Mouse (Mus musculus) right cerebral cortex, adult 18-20 months (tissue): ENCODE results near the gene Galnt2.

Source experiments
- DNase-seq: peaks from one replicate; pipeline ENCODE4 v3.0.0; 2022; ENCODE audit warnings: mixed read lengths

Galnt2 gene

GRCm38 (mm10) chr8:124274441-124275120, 43.4 kb downstream of the Galnt2 start:
- DNase-seq, result no peak

DNA sequence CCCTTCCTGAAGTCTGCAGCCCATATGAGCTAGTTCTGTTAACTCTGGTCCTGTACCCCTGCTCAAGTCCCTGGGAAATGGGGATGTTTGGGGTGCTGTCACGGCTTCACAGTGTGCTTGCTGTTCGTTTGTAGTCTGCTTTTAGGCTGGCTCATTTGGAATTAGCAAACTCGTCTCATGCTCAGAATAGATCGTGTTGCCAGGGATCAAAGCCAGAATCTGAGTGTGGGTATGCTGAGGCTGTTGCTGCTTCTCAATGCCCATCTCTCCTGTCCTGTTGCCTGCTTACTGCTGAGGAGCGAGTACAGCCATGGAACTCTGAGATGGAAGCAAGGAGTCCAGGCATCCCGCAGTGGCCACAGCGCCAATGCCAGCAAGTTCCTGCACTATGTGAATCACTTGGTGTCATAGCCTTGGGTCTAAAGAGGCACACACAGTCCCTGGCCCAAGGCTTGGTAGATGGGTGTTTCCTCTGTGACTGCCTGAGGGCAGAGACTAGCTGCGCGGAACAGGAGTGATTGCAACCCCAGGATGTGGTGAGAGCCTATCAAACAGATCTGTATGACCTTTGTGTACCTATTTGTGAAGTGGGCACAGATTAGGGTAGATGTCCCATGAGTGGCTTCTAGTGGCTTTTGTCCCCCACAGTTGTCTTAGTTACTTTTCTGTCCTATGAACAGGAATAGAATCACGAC, 44.3 kb downstream of the Galnt2 start:
- DNase-seq, result no peak

GRCm38 (mm10) chr8:124277951-124278910, 47.0 kb downstream of the Galnt2 start:
- no peak for DNase-seq

- DNase-seq, result no peak
Measured at GRCm38 (mm10) chr8:124278956-124279689, 47.9 kb downstream of the Galnt2 start.

- no peak for DNase-seq
Measured at GRCm38 (mm10) chr8:124279690-124279985, 48.4 kb downstream of the Galnt2 start.

DNA sequence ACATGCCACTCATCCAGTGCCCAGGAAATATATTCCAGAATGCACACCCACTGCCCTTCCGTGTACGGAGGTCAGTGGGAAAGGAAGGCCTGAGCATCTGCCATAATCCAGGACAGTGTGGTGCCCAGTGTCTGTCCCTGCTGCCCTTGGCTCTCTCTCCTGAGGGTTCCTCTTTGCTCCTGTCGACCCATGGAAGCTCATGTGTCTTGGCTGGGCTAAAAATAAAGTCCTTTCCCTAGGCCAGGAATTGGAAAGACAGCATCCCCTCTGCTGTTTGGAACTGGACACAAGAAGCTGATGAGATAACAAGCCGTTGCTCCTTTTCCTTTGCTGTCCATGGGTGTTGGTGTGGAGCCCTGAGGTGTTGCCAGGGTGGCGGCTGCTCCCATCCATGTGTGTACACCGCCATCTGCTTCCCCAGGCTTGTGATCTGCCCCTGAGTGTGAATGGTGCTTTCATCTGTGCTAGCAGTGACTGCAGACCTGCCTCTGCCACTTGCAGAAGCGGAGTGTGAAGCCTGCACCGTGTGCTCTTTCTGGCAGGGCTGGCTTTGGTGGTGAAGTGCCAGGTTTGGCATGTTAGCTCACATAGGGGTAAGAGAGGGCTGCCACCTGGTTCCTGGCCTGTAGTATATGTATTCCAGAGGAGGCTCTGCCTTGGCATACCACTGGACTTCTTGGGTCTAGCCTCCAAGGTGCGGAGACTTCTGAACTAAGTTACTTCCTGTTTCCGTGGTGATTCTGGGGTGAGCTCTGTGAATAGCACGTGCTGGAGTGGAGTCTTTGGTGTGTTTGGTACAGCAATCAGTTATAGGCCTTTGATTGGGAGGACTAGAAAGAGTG, 50.7 kb downstream of the Galnt2 start:
- no peak for DNase-seq

GRCm38 (mm10) chr8:124282878-124283630, 51.9 kb downstream of the Galnt2 start:
- DNase-seq, result no peak

DNA sequence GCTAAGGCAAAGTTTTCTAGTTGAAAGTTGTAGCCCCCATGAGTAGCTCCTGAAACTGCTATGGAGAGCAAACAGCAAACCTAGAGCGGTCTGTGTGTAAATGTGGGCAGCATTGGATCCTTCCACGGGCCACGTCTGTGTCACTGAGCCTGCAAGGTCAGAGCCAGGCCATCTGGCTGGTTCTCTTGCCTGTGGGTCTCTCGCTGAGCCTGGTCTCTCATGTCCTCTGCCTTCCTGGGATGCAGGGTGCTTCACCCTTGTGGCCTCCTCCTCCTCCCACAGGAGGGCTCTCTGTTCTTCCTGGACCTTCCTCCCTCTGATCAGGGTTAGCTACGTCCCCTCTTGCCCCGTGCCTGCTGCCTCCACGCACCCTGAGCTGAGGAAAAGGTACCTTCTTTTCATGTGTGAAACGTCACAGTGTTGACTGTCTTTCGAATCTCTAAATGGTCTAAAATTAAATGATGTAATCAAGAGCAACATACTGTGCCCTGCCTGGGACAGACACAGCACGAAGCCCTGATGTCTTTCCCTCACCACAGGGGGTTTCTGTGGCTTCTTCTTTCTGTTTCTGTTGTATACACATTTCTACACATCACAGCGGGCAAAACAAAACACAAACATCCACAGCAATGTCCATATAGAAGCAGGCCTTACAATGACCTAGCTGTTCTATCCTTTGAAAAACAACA, 52.6 kb downstream of the Galnt2 start:
- DNase-seq, result no peak

DNA sequence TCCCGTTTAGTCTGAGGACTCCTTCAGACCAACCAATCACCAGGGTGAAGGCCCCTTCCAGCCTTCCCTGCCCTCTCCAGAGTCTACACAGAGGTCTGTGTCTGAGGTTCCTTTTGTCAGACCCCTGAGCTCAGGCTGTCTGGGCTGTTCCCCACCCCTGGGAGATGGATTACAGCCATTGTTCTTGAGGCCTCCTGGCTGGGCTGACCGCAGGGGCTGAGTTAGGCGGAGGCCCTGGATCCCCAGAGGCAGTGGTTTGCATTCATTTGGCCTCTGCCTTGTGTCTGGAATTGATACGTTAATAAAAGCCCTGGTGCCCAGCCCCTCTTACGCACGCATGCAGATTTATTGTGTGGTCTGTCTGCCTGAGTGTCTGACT, 53.1 kb downstream of the Galnt2 start:
- no peak for DNase-seq

- no peak for DNase-seq
Measured at GRCm38 (mm10) chr8:124284984-124285576, 53.9 kb downstream of the Galnt2 start.

DNA sequence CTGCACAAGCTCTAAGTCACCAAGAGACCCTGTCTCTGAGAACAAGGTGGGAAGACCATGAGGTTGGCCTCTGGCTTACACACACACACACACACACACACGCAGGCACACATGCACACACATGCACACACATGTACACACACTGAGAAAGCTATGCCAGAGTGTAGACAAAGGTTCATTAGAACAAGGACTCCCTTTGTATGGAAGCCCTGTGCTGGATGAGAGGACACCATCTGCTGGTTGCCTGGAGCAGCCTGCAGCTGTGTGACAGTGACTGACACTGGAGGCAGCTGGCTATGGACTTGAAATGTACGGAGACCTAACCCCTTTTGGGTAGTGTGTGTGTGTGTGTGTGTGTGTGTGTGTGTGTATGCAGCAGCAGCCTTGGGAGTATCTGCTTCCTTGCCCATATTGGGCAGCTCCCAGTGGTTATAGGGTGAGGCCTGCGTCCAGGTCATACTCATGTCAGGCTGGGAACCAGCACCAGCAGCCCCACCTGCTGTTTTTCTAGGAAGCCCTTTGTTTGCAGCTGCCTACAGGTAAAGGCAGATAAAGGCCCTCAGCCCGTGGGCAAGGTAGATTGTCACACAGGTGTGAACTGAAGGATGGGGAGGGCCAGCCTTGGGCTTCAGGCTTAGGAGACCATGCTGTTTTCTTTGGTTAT, 55.4 kb downstream of the Galnt2 start:
- no peak for DNase-seq

DNA sequence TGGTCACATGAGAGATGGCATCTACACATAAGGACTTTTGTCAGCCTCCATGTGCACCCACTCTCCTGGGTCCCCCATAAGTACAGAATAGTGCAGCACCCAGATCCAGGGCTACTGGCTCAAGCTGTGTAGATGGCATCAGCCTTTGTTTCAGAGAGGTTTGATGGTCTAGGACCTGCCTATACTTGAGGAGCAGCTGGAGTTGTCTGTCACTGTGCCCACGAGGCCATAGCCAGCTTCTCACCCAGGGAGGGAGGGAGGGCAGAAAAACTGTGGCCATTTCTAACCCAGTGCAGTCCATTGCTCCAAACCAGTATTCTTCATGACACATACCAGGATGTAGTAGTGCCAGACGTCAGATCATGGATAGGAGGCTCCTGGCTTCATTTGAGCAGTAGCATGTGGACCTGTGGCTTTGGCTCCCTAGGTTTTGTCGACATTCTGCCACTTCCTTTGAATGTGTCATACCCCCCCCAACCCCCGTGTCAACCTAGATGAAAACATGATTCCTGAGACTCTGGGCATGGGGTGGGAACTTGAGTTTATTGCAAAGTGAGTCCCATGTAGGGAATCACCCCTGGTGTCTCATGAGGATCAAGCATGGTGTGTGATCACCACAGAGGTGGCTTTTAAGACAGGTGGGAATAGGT, 57.1 kb downstream of the Galnt2 start:
- DNase-seq, result no peak

DNA sequence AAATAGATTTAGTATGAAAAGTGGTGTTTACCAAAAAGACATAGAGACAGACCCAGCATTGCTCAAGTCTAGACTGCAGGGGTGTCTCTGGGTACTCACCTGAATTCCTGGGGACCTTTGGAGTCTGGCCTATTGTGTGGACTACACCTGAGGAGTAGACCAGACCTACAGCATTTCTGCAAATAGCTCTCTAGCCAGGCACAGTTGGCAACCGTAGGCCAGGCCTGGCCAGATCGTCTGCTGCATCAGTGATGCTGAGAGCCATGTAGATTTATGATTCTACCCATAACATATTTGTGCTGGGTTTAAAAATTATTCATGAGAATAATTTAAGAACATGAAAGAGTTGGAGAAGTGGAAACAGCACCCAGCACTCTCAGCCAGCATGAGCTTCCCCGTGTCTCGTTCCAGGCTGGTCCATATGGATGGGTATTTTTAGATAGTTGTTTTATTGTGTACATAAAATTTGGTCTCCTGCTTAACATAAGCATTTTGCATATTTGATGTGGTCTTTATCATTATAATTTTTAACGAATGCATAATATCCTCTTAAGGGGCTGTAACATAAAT, 58.4 kb downstream of the Galnt2 start:
- DNase-seq, result no peak

GRCm38 (mm10) chr8:124290911-124291691, 59.9 kb downstream of the Galnt2 start:
- no peak for DNase-seq

- no peak for DNase-seq
Measured at GRCm38 (mm10) chr8:124291693-124292092, 60.5 kb downstream of the Galnt2 start.

DNA sequence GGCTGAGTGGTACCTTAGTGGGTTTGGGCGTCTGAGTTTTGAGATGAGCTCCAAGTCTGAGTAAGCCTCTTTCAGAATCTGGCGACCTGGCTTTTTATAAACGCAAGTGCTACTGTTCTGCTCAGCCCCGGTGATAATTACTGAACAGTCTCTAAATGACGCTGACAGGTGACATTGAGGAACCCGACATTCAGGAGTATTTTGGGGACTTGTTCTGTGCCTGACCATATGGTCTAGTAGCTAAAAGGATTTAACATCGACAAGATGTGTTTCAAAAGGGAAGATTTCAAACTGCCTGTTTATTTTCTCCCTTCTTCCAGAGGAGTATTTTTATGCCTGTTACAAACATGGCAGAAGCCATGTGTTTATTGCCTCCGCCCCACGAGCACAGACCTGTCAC, 61.8 kb downstream of the Galnt2 start:
- DNase-seq, result no peak

DNA sequence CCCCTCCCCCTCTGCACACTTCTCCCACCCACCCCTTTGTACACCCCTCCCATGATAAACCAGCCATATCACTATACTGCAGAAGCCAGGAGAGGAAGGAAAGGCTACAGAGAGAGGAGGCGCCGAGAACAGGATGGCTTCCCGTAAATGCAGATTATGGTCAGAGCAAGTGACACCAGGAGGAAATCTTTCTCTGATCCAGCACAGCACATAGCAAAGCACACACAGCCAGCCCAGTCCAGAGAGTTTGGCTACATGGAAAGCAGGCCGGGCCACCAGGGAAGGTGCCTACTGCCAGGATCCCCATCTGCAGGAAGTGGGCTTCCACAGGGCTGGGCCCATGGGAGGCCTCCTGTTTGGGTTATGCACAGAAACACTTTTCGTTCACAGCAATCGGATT, 63.2 kb downstream of the Galnt2 start:
- DNase-seq, result no peak

GRCm38 (mm10) chr8:124294900-124295299, 63.7 kb downstream of the Galnt2 start:
- no peak for DNase-seq
